Mouse (Mus musculus): ENCODE results near the gene Tmem216.
"Not testable (repeated sequence)": the region's sequence is repeated elsewhere in the genome, so short reads cannot be mapped to it uniquely, and the experiment has no call there.

The Tmem216 gene

GRCm38 (mm10) chr19:10565217-10565616 is 9.2 kb upstream of the Tmem216 start:
- no peak for DNase-seq (ENCODE audit: low read depth, low spot score)

GRCm38 (mm10) chr19:10564278-10564677 is 8.2 kb upstream of the Tmem216 start:
- DNase-seq (ENCODE audit: low read depth, low spot score) = no peak

GRCm38 (mm10) chr19:10562351-10562750 is 6.3 kb upstream of the Tmem216 start:
- DNase-seq (ENCODE audit: low read depth, low spot score) = no peak

GRCm38 (mm10) chr19:10561558-10562314 is 5.7 kb upstream of the Tmem216 start:
- DNase-seq (ENCODE audit: low read depth, low spot score) = no peak

GRCm38 (mm10) chr19:10560108-10560507 is 4.1 kb upstream of the Tmem216 start:
- peak; percentile 46 for DNase-seq (ENCODE audit: low read depth, low spot score)

GRCm38 (mm10) chr19:10557837-10558375 is 1.9 kb upstream of the Tmem216 start:
- DNase-seq (ENCODE audit: low read depth, low spot score) = not testable (repeated sequence)

- no peak for DNase-seq (ENCODE audit: low read depth, low spot score)
Observed at GRCm38 (mm10) chr19:10557430-10557829, 1.4 kb upstream of the Tmem216 start.

GRCm38 (mm10) chr19:10557001-10557400 is 963 bp upstream of the Tmem216 start:
- DNase-seq (ENCODE audit: low read depth, low spot score) = no peak

GRCm38 (mm10) chr19:10539454-10539853 is 16.6 kb downstream of the Tmem216 start:
- no peak for DNase-seq (ENCODE audit: low read depth, low spot score)

- DNase-seq (ENCODE audit: low read depth, low spot score) = peak; percentile 66
Observed at GRCm38 (mm10) chr19:10530082-10530481, 26.0 kb downstream of the Tmem216 start.

GRCm38 (mm10) chr19:10525910-10526309 is 30.1 kb downstream of the Tmem216 start, which contains the start of gene Sdhaf2:
Gene Sdhaf2, minus strand, starts transcription at chr19:10526142.
- DNase-seq (ENCODE audit: low read depth, low spot score) = peak; percentile 75

- DNase-seq (ENCODE audit: low read depth, low spot score) = peak; percentile 92
Observed at GRCm38 (mm10) chr19:10525106-10525901, 30.7 kb downstream of the Tmem216 start, which contains the start of gene Cpsf7. Gene Cpsf7, plus strand, starts transcription at chr19:10525266.

- no peak for DNase-seq (ENCODE audit: low read depth, low spot score)
Observed at GRCm38 (mm10) chr19:10524784-10525105, 31.3 kb downstream of the Tmem216 start.

- DNase-seq (ENCODE audit: low read depth, low spot score) = no peak
Observed at GRCm38 (mm10) chr19:10523483-10524080, 32.5 kb downstream of the Tmem216 start.

GRCm38 (mm10) chr19:10521926-10522325 is 34.1 kb downstream of the Tmem216 start:
- no peak for DNase-seq (ENCODE audit: low read depth, low spot score)

GRCm38 (mm10) chr19:10520355-10520754 is 35.7 kb downstream of the Tmem216 start:
- DNase-seq (ENCODE audit: low read depth, low spot score) = peak; percentile 79

GRCm38 (mm10) chr19:10510759-10511330 is 45.2 kb downstream of the Tmem216 start:
- DNase-seq (ENCODE audit: low read depth, low spot score) = no peak

- peak; percentile 58 for DNase-seq (ENCODE audit: low read depth, low spot score)
Observed at GRCm38 (mm10) chr19:10502571-10502970, 53.5 kb downstream of the Tmem216 start.

- no peak for DNase-seq (ENCODE audit: low read depth, low spot score)
Observed at GRCm38 (mm10) chr19:10500581-10500980, 55.5 kb downstream of the Tmem216 start.

GRCm38 (mm10) chr19:10497512-10498160 is 58.4 kb downstream of the Tmem216 start:
- no peak for DNase-seq (ENCODE audit: low read depth, low spot score)

- DNase-seq (ENCODE audit: low read depth, low spot score) = no peak
Observed at GRCm38 (mm10) chr19:10496976-10497375, 59.1 kb downstream of the Tmem216 start.
